ENCODE assay signal across 9 mouse cellular contexts in genomic region chr5:112012505-112013164, GRCm38 (mm10).
DNase-seq lines count a peak whose midpoint lies in the region; ATAC-seq lines count a peak whose summit lies in the region.
"Had no signal": no experiment of that assay in that cellular context is flagged by ENCODE, and none has a peak within 500 bp of the region (broad histone marks: within the 10 kb centered on the region; RNA-seq: fewer than 3 reads in every experiment).

No protein-coding gene starts in this region.

- no peak overlapping the region for H3K4me3 ChIP-seq in hindbrain, embryonic 14.5 days (replicated peaks; ENCODE audit: low read length)

- H3K9ac ChIP-seq in hindbrain, embryonic 14.5 days: no peak overlapping the region
- H3K9ac ChIP-seq: liver, embryonic 14.5 days had no signal

- H3K27ac ChIP-seq in hindbrain, embryonic 14.5 days: no peak overlapping the region
- H3K27ac ChIP-seq: liver, embryonic 14.5 days had no signal

- peaks cover 8% of the 10 kb centered on the region; the same call in 1 of the 2 replicates for H3K4me1 ChIP-seq in hindbrain, embryonic 14.5 days (replicated peaks; ENCODE audit: control insufficient read depth, insufficient read depth, low read length)

- no peaks in the 10 kb centered on the region for H3K27me3 ChIP-seq in hindbrain, embryonic 14.5 days (ENCODE audit: control insufficient read depth, insufficient read depth, low read length)

- intact Hi-C loops in gastrocnemius, postnatal 14 days (cut with DNase I; ENCODE audit: low total_unique reads): no loop called here

- H3K4me2 ChIP-seq in hindbrain, embryonic 14.5 days (replicated peaks): no peak overlapping the region

- ATAC-seq in hindbrain, embryonic 14.5 days (ENCODE audit: low FRiP score): peak; percentile 66; the same call in 1 of the 2 replicates

- H3K9me3 ChIP-seq in hindbrain, embryonic 14.5 days (ENCODE audit: control insufficient read depth, low read length): 0 out of 2 replicates have a peak, but pooled peaks cover 5% of the 10 kb centered on the region

- WGBS in hindbrain, embryonic 14.5 days: 23% methylated on average over 9 of the region's 9 CpGs

- DNase-seq in adrenal gland, postnatal 14 days: peak; percentile 44
- DNase-seq in adrenal gland, postnatal 4 days (ENCODE audit: low spot score in 2 of 2): no peak
- DNase-seq in Muller cell, postnatal 12 days (ENCODE audit: inconsistent ontology term): peak; percentile 53
- peak; percentile 48 for DNase-seq in gastrocnemius, postnatal 14 days
- DNase-seq in hindbrain, embryonic 14.5 days (ENCODE audit: low spot score): no peak
- peak; percentile 59 for DNase-seq in skeletal muscle tissue, adult 2 months (ENCODE audit: low read depth, low spot score)
- DNase-seq in kidney, adult 18-20 months: no peak
- no peak for DNase-seq in adrenal gland, adult 8-10 months

- no peaks in the 10 kb centered on the region for H3K36me3 ChIP-seq in hindbrain, embryonic 14.5 days (replicated peaks; ENCODE audit: control insufficient read depth, insufficient read depth)

Comparison
In these comparisons a context has a peak if more than half of its experiments do, and no peak if none do; other contexts are left out.
1. DNase-seq: peak in adrenal gland, postnatal 14 days (single experiment), Muller cell, postnatal 12 days (single experiment), gastrocnemius, postnatal 14 days (single experiment) and skeletal muscle tissue, adult 2 months (single experiment); none in adrenal gland, postnatal 4 days (0 of 2), hindbrain, embryonic 14.5 days (single experiment), kidney, adult 18-20 months (single experiment) and adrenal gland, adult 8-10 months (single experiment).